ENCODE assay signal across 8 mouse cellular contexts in genomic region chr8:115357663-115358335, GRCm38 (mm10).
DNase-seq lines count a peak whose midpoint lies in the region; ATAC-seq and TF ChIP-seq lines count a peak whose summit lies in the region.

No protein-coding gene starts in this region.

- no peak overlapping the region for H3K27ac ChIP-seq in lung, postnatal 0 days (ENCODE audit: low read length)
- H3K27ac ChIP-seq in forebrain, embryonic 12.5 days: no peak overlapping the region
- no peak overlapping the region for H3K27ac ChIP-seq in kidney, embryonic 16.5 days (ENCODE audit: low read length)

- 48% methylated on average over 16 of the region's 16 CpGs for WGBS in lung, postnatal 0 days
- WGBS in forebrain, embryonic 12.5 days: 15% methylated on average over 16 of the region's 16 CpGs
- WGBS in kidney, embryonic 16.5 days: 38% methylated on average over 16 of the region's 16 CpGs

- no peaks in the 10 kb centered on the region for H3K9me3 ChIP-seq in lung, postnatal 0 days (ENCODE audit: low read length)
- 0 out of 2 replicates have a peak, but pooled peaks cover 7% of the 10 kb centered on the region for H3K9me3 ChIP-seq in forebrain, embryonic 12.5 days
- H3K9me3 ChIP-seq in kidney, embryonic 16.5 days (ENCODE audit: low read length): peaks cover 15% of the 10 kb centered on the region

- TF ChIP-seq CTCF in lung, postnatal 0 days (IDR thresholded peaks at IDR 0.05): no peak

- no peak overlapping the region for H3K4me2 ChIP-seq in lung, postnatal 0 days (replicated peaks; ENCODE audit: low read depth, low read length)
- H3K4me2 ChIP-seq in forebrain, embryonic 12.5 days: peak overlapping the region; percentile 45
- H3K4me2 ChIP-seq in kidney, embryonic 16.5 days (replicated peaks; ENCODE audit: low read depth, low read length): peak overlapping the region; percentile 29; the same call in 1 of the 2 replicates

- TF ChIP-seq EP300 in lung, postnatal 0 days (IDR thresholded peaks at IDR 0.05): no peak

- no peaks in the 10 kb centered on the region for H3K27me3 ChIP-seq in lung, postnatal 0 days (replicated peaks; ENCODE audit: insufficient read depth, low read length)
- H3K27me3 ChIP-seq in forebrain, embryonic 12.5 days: peaks cover 3% of the 10 kb centered on the region; the same call in 1 of the 2 replicates
- 0 out of 2 replicates have a peak, but pooled peaks cover 3% of the 10 kb centered on the region for H3K27me3 ChIP-seq in kidney, embryonic 16.5 days (ENCODE audit: insufficient read depth, low read length)

- no peak overlapping the region for H3K9ac ChIP-seq in lung, postnatal 0 days (replicated peaks; ENCODE audit: low read depth)
- H3K9ac ChIP-seq in forebrain, embryonic 12.5 days: peak overlapping the region; percentile 18; the same call in 1 of the 2 replicates
- H3K9ac ChIP-seq in kidney, embryonic 16.5 days (replicated peaks; ENCODE audit: low read length): no peak overlapping the region

- H3K4me3 ChIP-seq in lung, postnatal 0 days (ENCODE audit: low read depth, low read length): no peak overlapping the region
- H3K4me3 ChIP-seq in forebrain, embryonic 12.5 days (replicated peaks): no peak overlapping the region
- H3K4me3 ChIP-seq in kidney, embryonic 16.5 days (ENCODE audit: low read length): no peak overlapping the region

- H3K36me3 ChIP-seq in lung, postnatal 0 days (ENCODE audit: insufficient read depth, low read length): no peaks in the 10 kb centered on the region
- H3K36me3 ChIP-seq in forebrain, embryonic 12.5 days (replicated peaks): no peaks in the 10 kb centered on the region
- 0 out of 2 replicates have a peak, but pooled peaks cover 3% of the 10 kb centered on the region for H3K36me3 ChIP-seq in kidney, embryonic 16.5 days (ENCODE audit: insufficient read depth, low read length)

- H3K4me1 ChIP-seq in lung, postnatal 0 days (ENCODE audit: insufficient read depth, low read depth, low read length): no peaks in the 10 kb centered on the region
- peaks cover 6% of the 10 kb centered on the region for H3K4me1 ChIP-seq in forebrain, embryonic 12.5 days
- H3K4me1 ChIP-seq in kidney, embryonic 16.5 days (ENCODE audit: insufficient read depth, low read length): peaks cover 6% of the 10 kb centered on the region

- DNase-seq in lung, postnatal 10 days: peak; percentile 19
- no peak for DNase-seq in lung, postnatal 0 days (ENCODE audit: low spot score)
- DNase-seq in skeletal muscle tissue, adult 2 months (ENCODE audit: low read depth, low spot score): peak; percentile 68

- no peak for ATAC-seq in lung, postnatal 0 days
- ATAC-seq in forebrain, embryonic 12.5 days (ENCODE audit: low FRiP score): peak; percentile 41; the same call in 1 of the 2 replicates
- ATAC-seq in kidney, embryonic 16.5 days (ENCODE audit: low FRiP score, low TSS enrichment): no peak
- no peak for ATAC-seq in megakaryocyte, adult 5-6 weeks (ENCODE audit: poor library complexity, severe bottlenecking)
- no peak for ATAC-seq in megakaryocyte progenitor cell, adult 5-6 weeks (replicated peaks; ENCODE audit: poor library complexity)
- ATAC-seq in erythroid progenitor cell, adult 5-6 weeks (replicated peaks; ENCODE audit: low FRiP score, poor library complexity, severe bottlenecking): no peak
